Mouse (Mus musculus) embryonic facial prominence, embryonic 14.5 days (tissue): Measurements from ENCODE around the gene Hexa. TPM values are rescaled to one million over a fixed set of nuclear protein-coding genes. Genes with fewer than 3 reads are reported as not detected.

Experiments
- ATAC-seq: fragments of 200-750 bp; cut with Nextera tagmentation; 2 replicates; pipeline ENCODE4 v1.8.0; 2017; ENCODE audit warnings: low read depth, moderate number of reproducible peaks, moderate TSS enrichment
- DNase-seq: peaks from one replicate; pipeline ENCODE4 v3.0.0-alpha.2; 2015; ENCODE audit warnings: low spot score
- H3K27ac ChIP-seq: fragments of 300-500 bp; sonication (generic); replicated peaks from 2 replicates; pipeline ENCODE4 v1.5.1; 2014; ENCODE audit warnings: low read depth, mild to moderate bottlenecking, low read length, moderate library complexity
- H3K27me3 ChIP-seq: fragments of 300-500 bp; sonication (generic); replicated peaks from 2 replicates; pipeline ENCODE4 v1.6.1; 2014; ENCODE audit warnings: low read length; ENCODE audit not compliant: control insufficient read depth, insufficient read depth
- H3K36me3 ChIP-seq: fragments of 300-500 bp; sonication (generic); 2 replicates; pipeline ENCODE4 v1.6.1; 2014; ENCODE audit warnings: low read length, mixed read lengths; ENCODE audit not compliant: control insufficient read depth, insufficient read depth
- H3K4me1 ChIP-seq: fragments of 300-500 bp; sonication (generic); 2 replicates; pipeline ENCODE4 v1.6.1; 2014; ENCODE audit warnings: antibody characterized with exemption, low read length; ENCODE audit not compliant: control insufficient read depth, insufficient read depth
- H3K4me2 ChIP-seq: fragments of 300-500 bp; sonication (generic); 2 replicates; pipeline ENCODE4 v1.6.1; 2014; ENCODE audit warnings: low read depth, mild to moderate bottlenecking, low read length, moderate library complexity, mixed read lengths
- H3K4me3 ChIP-seq: fragments of 300-500 bp; sonication (generic); 2 replicates; pipeline ENCODE4 v1.5.1; 2014; ENCODE audit warnings: low read depth, mild to moderate bottlenecking, low read length
- H3K9ac ChIP-seq: fragments of 300-500 bp; sonication (generic); 2 replicates; pipeline ENCODE4 v1.6.1; 2014; ENCODE audit warnings: low read depth, mild to moderate bottlenecking, low read length, moderate library complexity, mixed read lengths
- H3K9me3 ChIP-seq: fragments of 300-500 bp; sonication (generic); 2 replicates; pipeline ENCODE4 v1.6.1; 2016; ENCODE audit warnings: low read length; ENCODE audit not compliant: control insufficient read depth
- WGBS: fragments of 180-500 bp; shearing (Covaris S2); extraction: QIAGEN DNeasy Blood & Tissue Kit; methylation state at CpG from one replicate; pipeline ENCODE4 v1.1.7; 2014; 5-methylcytosine and 5-hydroxymethylcytosine counted together
- polyA plus RNA-seq: library from polyadenylated mRNA; unstranded; fragments of >200 nt; fragmentation: Nextera tagmentation; extraction: Ambion mirVana; gene quantifications from 2 replicates; pipeline ENCODE4 v1.2.1, GENCODE M21; 2014

Gene Hexa
- polyA plus RNA-seq, 1 experiment from 2014 or later = 101 TPM

GRCm38 (mm10) chr9:59601661-59602060 lies 62.3 kb downstream of the Hexa start:
- Histone ChIP-seq H3K9me3 (no peaks in the 10 kb centered on the region), H3K4me1 (no peaks in the 10 kb centered on the region), H3K4me3 (no peak overlapping the region), H3K9ac (no peak overlapping the region), H3K27ac (no peak overlapping the region), H3K4me2 (no peak overlapping the region), H3K27me3 (peaks cover 9% of the 10 kb centered on the region; the same call in 1 of the 2 replicates), H3K36me3 (no peaks in the 10 kb centered on the region)
- WGBS = 75% methylated on average over 8 of the region's 8 CpGs
- no peak for ATAC-seq
- DNase-seq = no peak

DNA sequence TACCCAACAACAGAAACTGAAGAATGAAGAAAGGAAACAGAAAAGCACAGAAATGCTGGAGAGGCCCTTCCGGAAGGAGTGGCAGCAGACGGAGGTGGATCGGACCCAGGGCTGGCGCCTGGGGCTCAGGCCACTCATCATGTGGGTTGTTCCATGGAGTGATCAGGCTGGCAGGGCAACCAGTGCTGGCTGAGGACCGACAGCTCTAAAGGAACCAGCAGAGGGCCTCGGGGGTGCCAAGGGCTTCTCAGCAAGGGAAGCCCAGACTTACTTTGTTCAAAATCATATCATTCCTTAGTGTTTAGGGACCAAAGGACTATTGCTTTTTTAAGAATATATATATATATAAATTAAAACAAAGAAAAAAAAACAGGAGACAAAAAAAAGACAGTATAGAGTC lies 66.6 kb downstream of the Hexa start:
- no peaks in the 10 kb centered on the region for H3K4me1 ChIP-seq
- H3K27ac ChIP-seq = no peak overlapping the region
- ATAC-seq (no peak), DNase-seq (no peak)
- no peak overlapping the region for H3K4me3 ChIP-seq
- H3K27me3 ChIP-seq = peaks cover 9% of the 10 kb centered on the region; the same call in 1 of the 2 replicates
- H3K4me2 ChIP-seq = no peak overlapping the region
- no peak overlapping the region for H3K9ac ChIP-seq
- 54% methylated on average over 6 of the region's 6 CpGs for WGBS
- no peaks in the 10 kb centered on the region for H3K9me3 ChIP-seq
- no peaks in the 10 kb centered on the region for H3K36me3 ChIP-seq

DNA sequence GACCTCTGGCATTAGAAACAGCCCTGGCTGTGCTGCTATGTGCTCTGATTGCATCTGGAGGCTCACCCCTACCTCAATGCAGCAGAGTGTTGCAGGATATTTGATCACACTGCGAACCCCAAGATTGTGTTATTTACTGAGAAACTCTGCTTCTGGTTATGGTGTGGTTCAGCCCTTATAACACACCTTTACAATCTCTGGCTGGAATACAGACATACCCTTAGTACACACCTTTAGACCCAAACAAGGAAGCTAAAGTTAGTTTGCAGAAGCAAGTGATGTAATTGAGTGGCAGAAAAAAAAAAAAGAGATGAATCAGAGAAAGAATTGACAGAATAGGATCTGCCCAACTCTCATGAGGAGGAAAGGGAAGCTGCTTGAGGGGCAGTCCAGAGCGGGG lies 71.6 kb downstream of the Hexa start:
- H3K27ac ChIP-seq = no peak overlapping the region
- ATAC-seq (no peak), DNase-seq (no peak)
- no peaks in the 10 kb centered on the region for H3K36me3 ChIP-seq
- H3K27me3 ChIP-seq = no peaks in the 10 kb centered on the region
- H3K4me2 ChIP-seq = no peak overlapping the region
- WGBS = 88% methylated on average over 2 of the region's 2 CpGs
- no peak overlapping the region for H3K9ac ChIP-seq
- no peaks in the 10 kb centered on the region for H3K9me3 ChIP-seq
- H3K4me3 ChIP-seq = no peak overlapping the region
- no peaks in the 10 kb centered on the region for H3K4me1 ChIP-seq

Other genes starting within 250 kb of the Hexa start
- gene Adpgk, start 248.0 kb upstream of the Hexa start, polyA plus RNA-seq = 50.9 and 51.7 TPM in 2 replicates
- gene Bbs4, start 186.0 kb upstream of the Hexa start, polyA plus RNA-seq = 14.2 and 15.3 TPM in 2 replicates
- 15.5 and 16.7 TPM in 2 replicates for gene Arih1, start 52.9 kb upstream of the Hexa start, polyA plus RNA-seq
- gene Tmem202, start 307 bp downstream of the Hexa start, polyA plus RNA-seq = 0.15 and 0.64 TPM in 2 replicates
- 0.93 and 0.96 TPM in 2 replicates for gene Celf6, start 38.4 kb downstream of the Hexa start, polyA plus RNA-seq
- gene Parp6, start 77.7 kb downstream of the Hexa start, polyA plus RNA-seq = 29.1 and 32.2 TPM in 2 replicates
- 1,005 and 1,158 TPM in 2 replicates for gene Pkm, start 116.8 kb downstream of the Hexa start, polyA plus RNA-seq
- 4.5 and 5.4 TPM in 2 replicates for gene Gramd2, start 140.6 kb downstream of the Hexa start, polyA plus RNA-seq
- 10.0 and 12.3 TPM in 2 replicates for gene Senp8, start 211.2 kb downstream of the Hexa start, polyA plus RNA-seq
- 18.3 and 19.4 TPM in 2 replicates for gene Myo9a, start 211.4 kb downstream of the Hexa start, polyA plus RNA-seq